Mouse (Mus musculus): ENCODE data around the gene Cux2.

DNA sequence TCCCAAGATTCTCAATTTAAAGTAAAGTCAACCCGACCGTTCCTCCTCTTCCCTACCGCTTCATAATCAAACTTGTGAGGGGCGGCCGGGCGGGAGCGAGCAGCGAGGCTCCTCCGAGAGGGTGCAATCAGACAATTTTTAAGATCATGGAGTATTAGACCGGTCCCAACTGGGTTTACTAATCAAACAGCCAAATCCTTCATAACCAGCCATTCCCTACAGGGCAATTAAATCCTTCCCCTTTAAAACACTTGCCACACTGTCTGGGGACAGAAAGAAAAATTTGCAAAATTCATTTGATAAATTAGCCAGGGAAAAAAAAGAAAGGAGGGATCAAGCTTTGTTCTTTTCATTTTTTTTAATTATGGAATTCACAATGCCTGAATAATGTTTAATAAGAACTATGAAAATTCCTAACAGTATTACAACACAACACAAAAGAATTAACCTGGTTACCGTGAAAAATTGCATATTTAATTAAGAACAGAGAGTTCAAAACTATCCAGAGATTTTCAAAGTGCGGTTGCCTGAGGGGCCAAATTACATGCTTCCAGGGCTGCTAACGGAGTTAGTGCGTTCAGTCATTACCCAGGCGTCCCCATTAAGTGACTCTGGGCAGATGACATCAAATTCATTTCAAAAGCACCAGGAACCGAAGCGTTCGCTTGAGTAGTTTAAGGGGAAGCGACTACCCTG, 17.3 kb downstream of the Cux2 start:
- TF ChIP-seq EP300 (IDR thresholded peaks at IDR 0.05) (no peak), CTCF (IDR thresholded peaks at IDR 0.05) (no peak)
